Mouse (Mus musculus): ENCODE data around the gene Bcl9. TPM values are rescaled to one million over a fixed set of nuclear protein-coding genes. Genes with fewer than 3 reads are reported as not detected.

The Bcl9 gene
- polyA plus RNA-seq, 1 experiment from 2014 or later, result 19.2 TPM

GRCm38 (mm10) chr3:97301586-97301985 lies 3.9 kb upstream of the Bcl9 start:
- no peaks in the 10 kb centered on the region for H3K27me3 ChIP-seq (ENCODE audit: control insufficient read depth, insufficient read depth, low read length)
- no peaks in the 10 kb centered on the region for H3K9me3 ChIP-seq (ENCODE audit: control insufficient read depth, low read length)
- 56% methylated on average over 7 of the region's 7 CpGs for whole genome bisulfite sequencing
- no peaks in the 10 kb centered on the region for H3K36me3 ChIP-seq (ENCODE audit: control insufficient read depth, insufficient read depth, low read length)
- H3K4me1 ChIP-seq (replicated peaks; ENCODE audit: control insufficient read depth, insufficient read depth), result no peaks in the 10 kb centered on the region
- no peak overlapping the region for H3K4me3 ChIP-seq (ENCODE audit: low read depth, low read length)
- ATAC-seq (ENCODE audit: low FRiP score, low TSS enrichment), result no peak
- H3K4me2 ChIP-seq (replicated peaks; ENCODE audit: low read depth), result no peak overlapping the region
- no peak for DNase-seq (ENCODE audit: low spot score)
- no peak overlapping the region for H3K9ac ChIP-seq (ENCODE audit: low read length)
- TF ChIP-seq CTCF (IDR thresholded peaks at IDR 0.05; ENCODE audit: low read depth), result no peak
- TF ChIP-seq EP300 (optimal IDR thresholded peaks at IDR 0.05), result no peak
- no peak overlapping the region for H3K27ac ChIP-seq (replicated peaks)

- 79% methylated on average over 7 of the region's 7 CpGs for WGBS
- Histone ChIP-seq H3K27me3 (ENCODE audit: control insufficient read depth, insufficient read depth, low read length) (no peaks in the 10 kb centered on the region), H3K4me1 (replicated peaks; ENCODE audit: control insufficient read depth, insufficient read depth) (no peaks in the 10 kb centered on the region), H3K4me2 (replicated peaks; ENCODE audit: low read depth) (no peak overlapping the region), H3K4me3 (ENCODE audit: low read depth, low read length) (no peak overlapping the region), H3K27ac (replicated peaks) (no peak overlapping the region), H3K9ac (ENCODE audit: low read length) (no peak overlapping the region), H3K9me3 (ENCODE audit: control insufficient read depth, low read length) (no peaks in the 10 kb centered on the region), H3K36me3 (ENCODE audit: control insufficient read depth, insufficient read depth, low read length) (no peaks in the 10 kb centered on the region)
- TF ChIP-seq EP300 (optimal IDR thresholded peaks at IDR 0.05), result no peak
- no peak for TF ChIP-seq CTCF (IDR thresholded peaks at IDR 0.05; ENCODE audit: low read depth)
- DNase-seq (ENCODE audit: low spot score) (no peak), ATAC-seq (ENCODE audit: low FRiP score, low TSS enrichment) (no peak)
These were observed 2.7 kb upstream of the Bcl9 start for GRCm38 (mm10) chr3:97300370-97300769.

GRCm38 (mm10) chr3:97299885-97300284 lies 2.2 kb upstream of the Bcl9 start:
- Histone ChIP-seq H3K27ac (replicated peaks) (no peak overlapping the region), H3K9ac (ENCODE audit: low read length) (no peak overlapping the region), H3K4me1 (replicated peaks; ENCODE audit: control insufficient read depth, insufficient read depth) (no peaks in the 10 kb centered on the region), H3K4me3 (ENCODE audit: low read depth, low read length) (no peak overlapping the region), H3K9me3 (ENCODE audit: control insufficient read depth, low read length) (no peaks in the 10 kb centered on the region), H3K27me3 (ENCODE audit: control insufficient read depth, insufficient read depth, low read length) (no peaks in the 10 kb centered on the region), H3K4me2 (replicated peaks; ENCODE audit: low read depth) (no peak overlapping the region), H3K36me3 (ENCODE audit: control insufficient read depth, insufficient read depth, low read length) (no peaks in the 10 kb centered on the region)
- TF ChIP-seq CTCF (IDR thresholded peaks at IDR 0.05; ENCODE audit: low read depth), result peak; percentile 61
- no peak for TF ChIP-seq EP300 (optimal IDR thresholded peaks at IDR 0.05)
- ATAC-seq (ENCODE audit: low FRiP score, low TSS enrichment) (no peak), DNase-seq (ENCODE audit: low spot score) (no peak)

- no peaks in the 10 kb centered on the region for H3K27me3 ChIP-seq (ENCODE audit: control insufficient read depth, insufficient read depth, low read length)
- peak; percentile 14; the same call in 1 of the 2 replicates for ATAC-seq (ENCODE audit: low FRiP score, low TSS enrichment)
- H3K4me3 ChIP-seq (ENCODE audit: low read depth, low read length), result peak overlapping the region; percentile 55; the same call in 1 of the 2 replicates
- peak overlapping the region; percentile 93 for H3K27ac ChIP-seq (replicated peaks)
- no peaks in the 10 kb centered on the region for H3K36me3 ChIP-seq (ENCODE audit: control insufficient read depth, insufficient read depth, low read length)
- H3K4me1 ChIP-seq (replicated peaks; ENCODE audit: control insufficient read depth, insufficient read depth), result no peaks in the 10 kb centered on the region
- peak overlapping the region; percentile 69 for H3K4me2 ChIP-seq (replicated peaks; ENCODE audit: low read depth)
- no peaks in the 10 kb centered on the region for H3K9me3 ChIP-seq (ENCODE audit: control insufficient read depth, low read length)
- 26% methylated on average over 10 of the region's 10 CpGs for WGBS
- DNase-seq (ENCODE audit: low spot score), result peak; percentile 32
- TF ChIP-seq CTCF (IDR thresholded peaks at IDR 0.05; ENCODE audit: low read depth), result no peak
- no peak for TF ChIP-seq EP300 (optimal IDR thresholded peaks at IDR 0.05)
- no peak overlapping the region; the same call in 1 of the 2 replicates for H3K9ac ChIP-seq (ENCODE audit: low read length)
These were observed 1.2 kb upstream of the Bcl9 start for GRCm38 (mm10) chr3:97298856-97299465.

GRCm38 (mm10) chr3:97296941-97297552 lies 670 bp downstream of the Bcl9 start:
- H3K9me3 ChIP-seq (ENCODE audit: control insufficient read depth, low read length), result no peaks in the 10 kb centered on the region
- DNase-seq (ENCODE audit: low spot score) (peak; percentile 56), ATAC-seq (ENCODE audit: low FRiP score, low TSS enrichment) (peak; percentile 69)
- H3K36me3 ChIP-seq (ENCODE audit: control insufficient read depth, insufficient read depth, low read length), result no peaks in the 10 kb centered on the region
- TF ChIP-seq EP300 (optimal IDR thresholded peaks at IDR 0.05), result no peak
- peak overlapping the region; percentile 72 for H3K9ac ChIP-seq (ENCODE audit: low read length)
- no peaks in the 10 kb centered on the region for H3K27me3 ChIP-seq (ENCODE audit: control insufficient read depth, insufficient read depth, low read length)
- 1% methylated on average over 16 of the region's 16 CpGs for WGBS
- peak overlapping the region; percentile 93 for H3K27ac ChIP-seq (replicated peaks)
- H3K4me1 ChIP-seq (replicated peaks; ENCODE audit: control insufficient read depth, insufficient read depth), result no peaks in the 10 kb centered on the region
- H3K4me3 ChIP-seq (ENCODE audit: low read depth, low read length), result peak overlapping the region; percentile 55
- H3K4me2 ChIP-seq (replicated peaks; ENCODE audit: low read depth), result peak overlapping the region; percentile 69

- H3K27ac ChIP-seq (replicated peaks), result no peak overlapping the region
- DNase-seq (ENCODE audit: low spot score) (no peak), ATAC-seq (ENCODE audit: low FRiP score, low TSS enrichment) (no peak)
- no peaks in the 10 kb centered on the region for H3K27me3 ChIP-seq (ENCODE audit: control insufficient read depth, insufficient read depth, low read length)
- TF ChIP-seq CTCF (IDR thresholded peaks at IDR 0.05; ENCODE audit: low read depth) (no peak), EP300 (optimal IDR thresholded peaks at IDR 0.05) (no peak)
- H3K9me3 ChIP-seq (ENCODE audit: control insufficient read depth, low read length), result no peaks in the 10 kb centered on the region
- WGBS, result 80% methylated on average over 9 of the region's 9 CpGs
- no peak overlapping the region for H3K4me2 ChIP-seq (replicated peaks; ENCODE audit: low read depth)
- no peaks in the 10 kb centered on the region for H3K4me1 ChIP-seq (replicated peaks; ENCODE audit: control insufficient read depth, insufficient read depth)
- no peak overlapping the region for H3K4me3 ChIP-seq (ENCODE audit: low read depth, low read length)
- no peaks in the 10 kb centered on the region for H3K36me3 ChIP-seq (ENCODE audit: control insufficient read depth, insufficient read depth, low read length)
- no peak overlapping the region for H3K9ac ChIP-seq (ENCODE audit: low read length)
These were observed 3.4 kb downstream of the Bcl9 start for GRCm38 (mm10) chr3:97294334-97294733.
